Mouse (Mus musculus): ENCODE data around the gene Ccer2.

DNA sequence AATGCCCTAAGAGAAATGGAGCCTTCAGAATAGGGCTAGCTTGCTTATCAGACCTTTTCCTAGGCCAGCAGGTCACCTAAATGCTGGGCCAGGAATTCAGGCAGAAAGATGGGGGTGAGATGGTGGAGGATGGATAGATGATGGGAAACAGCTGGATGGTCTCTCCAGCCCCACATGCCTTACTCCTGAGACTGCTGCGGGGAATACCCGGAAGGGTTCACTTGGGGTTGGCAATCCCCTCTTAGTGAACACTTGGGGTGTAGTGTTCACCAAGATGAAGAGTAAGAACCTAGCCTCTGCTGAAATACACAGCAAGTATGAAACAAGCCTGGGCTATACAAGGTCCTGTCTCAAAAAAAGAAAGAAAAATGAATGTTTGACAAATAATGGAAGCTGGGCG, 33.3 kb downstream of the Ccer2 start:
- TF ChIP-seq POLR2A (IDR thresholded peaks at IDR 0.05; ENCODE audit: borderline replicate concordance, extremely low read depth, low read depth, low read length) (no peak), CTCF (IDR thresholded peaks at IDR 0.05; ENCODE audit: insufficient read depth, low read length) (no peak)

Measured in lung, adult 2 months (tissue).